Mouse (Mus musculus) megakaryocyte progenitor cell, adult 5-6 weeks (primary cell): ENCODE data around the gene Map2k5. TPM values are rescaled to one million over a fixed set of nuclear protein-coding genes. Genes with fewer than 3 reads are reported as not detected.

Experiments used
- ATAC-seq: replicated peaks from 2 replicates; pipeline ENCODE4 v1.8.0; 2016; ENCODE audit warnings: mild to moderate bottlenecking, moderate TSS enrichment, inconsistent platforms; ENCODE audit not compliant: poor library complexity
- total RNA-seq, 2 experiments: library from RNA; stranded (forward) in 1 of 2; stranded (reverse) in 1 of 2; fragments of 157-497, 149-512 nt in 1 of 2; fragments of 200-1000 nt in 1 of 2; gene quantifications; 2 replicates each; pipeline versions ENCODE4 v1.2.3 to v1.2.4; 2015 to 2017

The Map2k5 gene
- total RNA-seq, 2 experiments from 2014 or later = 15.7 to 27.1 TPM

DNA sequence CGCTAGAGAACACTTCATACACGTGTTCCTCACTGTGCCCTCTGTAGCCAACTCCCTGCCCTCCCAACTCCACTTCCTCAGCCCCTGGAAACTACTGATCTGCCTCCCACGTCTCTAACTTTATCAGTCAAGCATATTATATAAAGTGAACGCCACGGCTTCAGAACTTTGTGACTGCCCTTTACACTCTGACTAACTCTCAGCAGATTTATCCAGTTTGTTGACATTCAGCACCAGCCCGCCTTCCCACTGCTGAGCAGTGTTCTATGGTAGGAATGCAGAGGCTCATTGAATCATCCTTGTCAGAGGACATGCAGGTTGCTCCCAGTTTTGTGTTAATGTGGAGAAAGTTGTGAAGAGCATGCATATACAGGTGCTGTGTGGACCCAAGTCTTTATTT is 103.9 kb downstream of the Map2k5 start:
- ATAC-seq = no peak

DNA sequence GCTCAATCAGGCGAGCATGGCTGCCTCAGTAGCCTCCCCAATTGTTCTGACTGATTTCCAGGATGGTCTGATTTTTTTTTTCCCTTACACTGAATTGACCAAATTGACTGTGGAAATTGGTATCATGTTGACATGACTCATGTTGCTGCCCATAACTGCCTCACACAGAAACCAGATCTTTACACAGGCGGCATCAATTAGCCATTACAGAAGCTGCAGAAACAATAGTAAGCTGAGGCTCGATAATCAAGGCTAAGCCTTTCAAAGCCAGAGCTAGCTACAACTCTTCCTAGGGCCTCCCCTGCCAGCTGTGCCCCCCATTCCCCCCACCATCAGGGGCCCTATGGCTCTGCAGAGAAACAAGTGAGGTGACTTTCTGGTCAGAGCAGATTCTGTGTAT is 107.9 kb downstream of the Map2k5 start:
- no peak for ATAC-seq

DNA sequence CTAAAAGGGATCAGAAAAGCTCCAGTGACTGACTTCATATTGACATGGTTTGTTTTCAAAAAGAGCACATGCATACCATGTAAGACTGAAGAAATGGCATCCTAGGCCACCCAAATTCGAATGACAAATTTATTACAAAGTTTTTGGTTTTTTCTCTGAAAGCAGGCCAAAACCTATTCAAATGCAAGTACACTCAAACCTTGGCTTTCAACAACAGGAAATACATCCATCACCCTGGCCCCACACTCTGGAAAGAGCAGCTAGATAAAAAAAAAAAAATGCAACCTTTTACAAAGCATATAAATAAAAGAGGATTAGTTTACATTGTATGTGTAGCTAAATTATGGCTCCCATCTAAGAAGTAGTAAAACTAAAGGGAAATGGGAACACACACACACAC is 114.5 kb downstream of the Map2k5 start:
- ATAC-seq = no peak

DNA sequence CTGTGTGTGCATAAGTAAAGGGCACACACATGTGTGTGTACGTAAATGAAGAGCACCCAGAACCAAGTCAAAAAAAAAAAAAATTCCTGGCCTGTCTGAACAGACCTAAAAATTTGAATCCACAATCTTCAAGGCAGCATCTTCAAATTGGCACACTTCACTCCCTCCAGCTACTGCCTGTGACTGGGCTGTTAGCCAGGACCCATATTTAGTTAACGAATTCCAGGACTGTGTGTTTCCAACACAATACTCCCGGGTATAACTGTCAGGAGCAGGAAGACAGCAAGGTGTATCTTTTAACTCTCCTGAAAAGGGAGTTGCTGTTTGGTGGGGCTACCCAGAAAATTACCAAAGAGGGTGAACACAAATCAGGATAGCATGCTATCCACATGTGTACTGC is 118.9 kb downstream of the Map2k5 start:
- ATAC-seq = no peak

DNA sequence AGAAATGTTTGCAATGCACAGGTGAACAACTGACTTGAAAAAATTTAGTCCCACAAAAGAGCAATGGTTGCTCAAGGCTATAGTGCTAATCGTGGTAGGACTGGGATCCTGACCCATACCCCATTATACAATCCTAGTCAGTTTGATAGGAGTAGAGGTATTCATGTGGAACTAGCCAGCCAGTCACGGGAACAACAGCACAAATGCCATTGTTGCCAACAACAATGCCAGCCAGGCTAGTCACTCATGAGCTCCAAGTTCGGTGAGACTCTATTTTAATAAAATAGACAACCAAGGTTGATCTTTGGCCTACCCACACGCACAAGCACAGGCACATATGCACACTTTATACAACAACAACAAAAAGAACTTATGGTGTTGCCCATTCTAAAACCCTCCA is 120.0 kb downstream of the Map2k5 start:
- ATAC-seq = no peak

DNA sequence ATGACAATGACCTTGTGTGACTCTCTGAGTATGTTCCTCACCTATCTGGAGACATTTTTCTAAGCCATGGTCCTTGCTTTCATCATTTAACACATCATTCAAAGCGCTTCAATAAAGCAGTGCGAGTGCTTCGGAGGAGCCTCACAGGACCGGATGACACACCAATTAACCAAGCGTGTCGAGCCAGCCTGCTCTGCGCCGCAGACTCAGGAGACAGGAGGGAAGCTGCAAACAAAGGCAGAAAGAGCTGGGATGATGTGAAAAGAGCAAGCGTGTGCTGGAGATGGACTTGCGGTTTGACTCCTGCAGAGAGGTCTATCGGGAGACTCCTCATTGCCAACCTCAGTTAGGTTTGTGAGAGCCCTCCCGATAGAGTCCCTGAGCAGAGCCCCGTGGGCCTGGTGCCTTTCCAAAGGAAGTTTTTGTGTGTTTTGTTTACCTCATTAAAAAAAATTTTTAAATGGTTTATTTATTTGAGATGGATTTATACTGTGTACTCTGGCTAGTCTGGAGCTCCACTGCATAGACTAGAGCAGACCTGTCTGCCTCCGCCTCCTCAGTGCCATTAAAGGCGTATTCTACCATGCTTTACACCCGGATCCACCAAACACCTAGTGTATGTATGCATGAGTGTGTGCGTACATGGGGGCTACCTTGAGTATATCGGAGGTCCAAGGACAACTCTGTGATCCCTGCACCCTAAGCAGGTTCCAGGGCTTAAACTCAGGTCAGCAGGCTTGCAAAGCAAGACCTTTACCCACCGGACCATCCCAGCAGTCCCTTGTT is 126.7 kb downstream of the Map2k5 start:
- ATAC-seq = no peak

DNA sequence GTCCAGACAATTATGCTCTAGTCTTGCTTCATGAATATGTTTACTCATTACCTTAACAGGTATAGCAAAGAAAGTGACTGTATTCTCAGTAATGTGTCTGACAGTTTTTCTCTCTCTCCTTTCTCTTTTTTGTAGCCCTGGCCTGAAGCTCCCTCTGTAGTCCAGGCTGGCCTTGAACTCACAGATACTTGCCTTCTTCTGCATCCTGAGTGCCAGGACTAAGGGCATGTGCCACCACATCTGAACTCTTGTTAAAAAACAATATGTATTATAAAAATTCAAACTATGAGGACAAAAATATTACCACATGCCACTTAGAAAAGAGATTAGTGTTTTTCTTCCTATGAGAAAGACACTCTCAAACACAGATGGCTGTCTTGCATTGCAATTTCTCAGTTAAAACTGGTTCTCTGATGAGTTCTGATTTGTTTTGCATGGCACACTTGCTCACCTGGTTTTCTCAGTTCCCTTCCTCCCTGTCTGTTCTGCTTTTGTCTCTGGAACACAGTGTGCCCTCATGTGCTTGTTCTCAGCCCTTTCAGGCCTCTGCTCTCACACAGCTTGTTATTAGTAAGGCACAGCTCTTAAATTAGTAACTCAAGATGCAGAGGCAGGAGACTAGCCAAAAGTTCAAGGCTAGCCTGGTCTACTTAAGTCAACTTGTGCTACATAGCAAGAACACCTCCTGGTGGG is 129.5 kb downstream of the Map2k5 start:
- no peak for ATAC-seq

DNA sequence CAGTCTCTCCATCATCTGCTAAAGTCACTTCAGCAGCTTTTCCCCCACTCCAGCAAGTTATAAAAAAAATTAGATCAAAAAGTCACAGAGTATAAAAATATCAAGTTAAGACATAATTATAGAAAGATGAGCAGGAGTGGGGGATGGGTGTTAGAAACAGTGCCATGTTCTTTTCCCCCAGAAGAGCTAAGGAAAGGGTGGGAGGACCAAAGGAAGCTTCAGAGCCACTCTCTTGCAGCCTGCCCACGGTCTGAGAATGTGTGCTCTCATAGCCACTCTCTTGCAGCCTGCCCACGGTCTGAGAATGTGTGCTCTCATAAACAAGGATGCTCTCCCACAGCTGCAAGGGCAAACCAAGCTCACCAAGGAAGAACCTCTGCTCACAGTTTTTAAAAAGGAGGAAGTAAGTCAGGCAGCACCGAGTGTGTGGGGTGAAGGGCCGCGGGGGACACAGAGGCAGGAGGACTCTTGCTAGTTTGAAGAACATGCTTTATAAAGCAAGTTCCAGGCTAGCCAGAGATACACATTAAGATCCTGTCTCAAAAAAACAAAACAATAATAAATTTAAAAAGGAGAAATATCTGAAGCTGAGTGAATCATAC is 131.0 kb downstream of the Map2k5 start:
- no peak for ATAC-seq

DNA sequence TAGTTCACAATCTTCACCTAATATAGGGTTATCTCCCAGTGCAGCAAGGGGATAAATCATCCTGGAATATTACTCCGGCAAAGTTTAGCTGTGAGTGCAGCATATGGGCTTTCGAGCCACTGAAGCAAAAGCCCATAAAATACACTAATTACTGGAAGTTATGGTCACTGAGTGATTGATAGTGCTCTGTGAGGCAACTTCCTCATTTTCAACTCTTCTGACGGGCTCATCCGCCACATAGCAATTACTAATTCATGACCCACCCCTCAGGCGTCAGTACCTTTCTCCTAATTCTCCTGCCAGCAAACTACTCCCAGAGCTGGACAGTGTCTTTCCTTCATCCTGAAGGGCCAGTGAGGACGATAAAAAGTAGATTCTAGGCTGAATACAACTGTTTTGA is 135.7 kb downstream of the Map2k5 start:
- ATAC-seq = peak; percentile 69

DNA sequence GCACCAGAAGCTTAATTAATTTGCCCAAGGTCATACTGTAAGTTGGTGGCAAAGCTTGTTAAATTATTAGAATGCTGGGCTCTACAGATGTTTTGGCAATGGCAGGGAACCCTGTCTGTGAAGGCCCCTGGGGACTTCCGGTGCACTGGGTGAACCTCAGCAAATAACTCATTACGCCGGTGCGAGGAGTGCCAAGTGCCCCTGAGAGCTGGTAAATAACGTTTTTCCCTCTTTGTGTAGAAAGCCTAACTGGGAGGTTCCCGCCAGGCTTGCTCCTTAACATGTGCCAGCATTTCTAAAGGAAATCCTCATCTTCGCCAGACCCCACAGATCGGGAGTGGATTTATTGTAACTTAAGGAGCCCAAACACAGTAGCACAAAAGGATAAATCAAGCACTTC is 136.5 kb downstream of the Map2k5 start:
- ATAC-seq = no peak

DNA sequence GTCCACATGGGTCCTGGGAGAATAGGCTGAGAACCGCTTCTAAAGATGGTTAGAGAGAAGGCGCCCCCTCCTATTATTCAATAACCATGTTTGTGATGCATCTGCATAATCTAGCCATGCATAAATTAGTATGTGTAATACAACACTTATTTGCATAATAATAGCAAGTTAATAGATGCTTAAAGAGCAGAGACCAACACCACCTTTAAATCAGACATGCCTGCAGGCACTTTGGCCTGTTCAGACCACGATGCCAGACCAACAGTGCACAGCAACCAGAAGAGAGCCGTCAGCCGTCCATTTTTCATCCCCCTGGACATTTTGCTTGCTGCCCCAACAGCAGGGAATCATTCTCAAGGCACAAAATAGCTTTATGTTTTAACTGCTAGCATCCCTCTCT is 143.3 kb downstream of the Map2k5 start:
- no peak for ATAC-seq

DNA sequence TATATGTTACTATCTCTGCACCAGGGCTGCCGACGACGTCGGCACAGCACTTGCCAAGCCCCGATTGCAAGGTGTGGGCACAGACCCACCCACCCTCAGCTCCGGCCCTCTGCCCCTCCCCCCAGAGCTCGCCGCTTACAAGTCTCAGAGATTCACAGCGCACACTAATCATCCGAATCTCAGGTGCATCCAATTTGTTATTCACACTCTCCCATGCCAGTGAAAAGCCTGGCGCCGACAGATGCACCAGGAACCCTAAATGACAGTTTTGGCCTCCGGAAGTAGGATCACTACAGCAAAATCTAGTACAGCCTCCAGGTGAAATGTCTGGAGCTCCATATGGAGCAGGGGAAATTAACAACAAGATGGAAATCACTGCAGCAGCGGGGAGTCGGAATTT is 147.4 kb downstream of the Map2k5 start:
- no peak for ATAC-seq

DNA sequence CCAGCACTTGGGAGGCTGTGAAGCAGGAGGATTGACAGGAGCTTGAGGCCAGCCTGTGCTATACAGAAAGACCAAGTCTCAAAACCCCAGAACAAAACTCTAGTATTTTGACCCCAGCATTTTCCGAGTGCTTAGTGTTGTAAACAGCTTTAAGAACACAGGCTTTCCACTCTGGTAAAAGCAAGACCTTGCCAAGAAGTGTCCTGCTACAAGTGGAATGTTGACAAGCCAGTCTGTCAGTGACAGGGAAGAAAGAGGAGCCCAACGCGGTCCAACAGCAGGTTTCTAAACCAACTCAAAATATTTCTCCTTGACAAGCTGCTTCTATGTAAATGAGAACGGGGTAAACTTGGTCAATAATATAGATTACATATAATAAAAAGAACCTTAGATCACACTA is 148.6 kb downstream of the Map2k5 start:
- ATAC-seq = no peak

DNA sequence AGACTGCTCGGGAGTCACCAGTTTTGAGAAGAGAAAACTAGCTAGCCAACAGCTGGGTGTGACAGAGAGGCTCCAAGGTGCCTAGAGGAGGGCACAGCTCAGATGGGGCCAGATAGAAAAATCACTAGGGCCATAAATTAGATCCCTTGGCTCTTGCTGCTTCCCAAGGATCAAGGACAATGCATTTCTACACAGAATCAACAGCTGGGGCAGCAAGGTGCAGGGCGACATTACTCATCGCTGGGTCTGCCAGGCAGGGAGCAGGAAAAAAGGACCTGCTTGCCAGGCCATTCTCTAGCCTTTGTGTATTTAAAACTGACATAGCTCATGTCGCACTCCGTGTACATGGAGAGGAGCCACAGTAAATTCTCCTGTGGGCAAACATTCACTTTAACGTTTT is 155.5 kb downstream of the Map2k5 start:
- no peak for ATAC-seq

DNA sequence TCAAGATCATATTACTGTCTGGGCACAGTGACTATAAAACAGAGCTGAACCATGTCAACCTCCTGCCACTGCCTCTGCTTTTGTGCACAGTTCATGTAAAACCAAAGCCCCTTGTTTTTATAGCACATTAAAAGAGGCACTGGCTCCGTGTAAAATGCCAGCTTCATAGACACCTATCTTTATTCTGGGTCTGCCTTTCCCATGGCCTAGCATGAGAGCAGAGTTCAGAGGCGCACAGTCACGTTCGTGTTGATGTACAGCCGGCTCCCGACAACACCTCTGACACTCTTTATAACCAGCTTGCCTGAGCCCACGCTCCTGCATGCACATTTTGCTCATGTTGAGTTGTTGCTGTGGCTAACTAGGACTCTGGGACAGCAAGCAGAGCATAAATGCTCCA is 157.9 kb downstream of the Map2k5 start:
- no peak for ATAC-seq

DNA sequence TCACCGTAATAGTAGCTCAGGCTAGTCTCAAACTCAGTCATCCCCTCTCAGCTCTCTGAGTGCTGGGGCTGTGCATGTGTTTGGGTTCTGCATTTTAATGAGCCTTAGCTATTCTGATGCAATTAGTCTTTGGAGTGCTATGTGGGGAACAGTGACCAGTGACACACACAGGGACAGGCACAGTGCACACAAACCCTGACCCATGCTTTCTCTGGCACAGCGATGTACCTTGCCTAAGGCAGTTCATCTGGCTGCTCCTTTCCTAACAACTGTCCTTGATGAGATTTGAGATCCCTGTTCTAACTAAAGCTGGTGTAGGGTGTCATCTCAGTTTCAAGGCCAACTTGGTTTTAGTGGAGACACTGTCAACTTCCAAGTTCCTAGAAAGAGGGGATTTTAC is 162.7 kb downstream of the Map2k5 start:
- no peak for ATAC-seq

DNA sequence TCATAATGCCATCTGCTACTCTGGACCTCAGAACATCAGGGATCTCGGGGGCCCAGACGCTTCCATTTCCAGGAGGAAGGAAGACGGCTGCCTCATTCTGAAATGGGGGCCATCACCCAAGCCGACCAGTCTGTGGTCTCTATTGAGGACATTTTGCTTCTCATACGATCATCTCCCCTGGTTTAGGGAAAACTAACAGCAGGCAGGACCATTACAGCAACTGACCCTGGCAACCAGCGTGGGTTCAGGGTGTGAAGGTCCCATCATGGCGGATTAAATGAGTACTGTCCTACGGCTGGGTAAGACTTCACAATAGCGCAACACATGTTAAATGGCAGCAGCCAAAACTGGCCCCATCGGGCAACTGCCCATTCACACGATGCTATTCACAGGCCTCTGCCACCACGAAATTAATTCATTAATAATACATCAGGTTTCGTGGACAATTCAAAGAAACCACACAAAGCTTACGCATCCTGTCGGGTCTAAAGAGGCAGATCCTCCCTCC is 170.9 kb downstream of the Map2k5 start:
- ATAC-seq = no peak

DNA sequence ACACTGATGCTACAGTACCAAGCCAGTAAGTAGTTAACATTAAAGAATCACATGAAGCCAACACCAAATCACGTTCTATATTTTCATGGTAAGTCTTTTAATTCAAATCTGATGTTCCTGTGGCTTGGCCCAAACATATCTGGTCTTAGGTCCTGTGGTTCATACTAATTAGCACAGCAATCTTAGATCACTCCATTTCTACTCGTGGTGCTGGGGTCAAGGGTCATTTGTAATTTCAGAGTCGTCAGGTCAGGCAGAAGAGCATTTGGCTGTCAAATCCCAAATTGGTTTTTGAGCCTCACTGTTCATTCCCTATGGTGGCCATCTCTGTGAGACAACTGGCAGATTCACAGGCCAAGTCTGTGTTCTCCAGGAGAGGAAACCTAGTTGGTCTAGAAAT is 174.2 kb downstream of the Map2k5 start:
- no peak for ATAC-seq

DNA sequence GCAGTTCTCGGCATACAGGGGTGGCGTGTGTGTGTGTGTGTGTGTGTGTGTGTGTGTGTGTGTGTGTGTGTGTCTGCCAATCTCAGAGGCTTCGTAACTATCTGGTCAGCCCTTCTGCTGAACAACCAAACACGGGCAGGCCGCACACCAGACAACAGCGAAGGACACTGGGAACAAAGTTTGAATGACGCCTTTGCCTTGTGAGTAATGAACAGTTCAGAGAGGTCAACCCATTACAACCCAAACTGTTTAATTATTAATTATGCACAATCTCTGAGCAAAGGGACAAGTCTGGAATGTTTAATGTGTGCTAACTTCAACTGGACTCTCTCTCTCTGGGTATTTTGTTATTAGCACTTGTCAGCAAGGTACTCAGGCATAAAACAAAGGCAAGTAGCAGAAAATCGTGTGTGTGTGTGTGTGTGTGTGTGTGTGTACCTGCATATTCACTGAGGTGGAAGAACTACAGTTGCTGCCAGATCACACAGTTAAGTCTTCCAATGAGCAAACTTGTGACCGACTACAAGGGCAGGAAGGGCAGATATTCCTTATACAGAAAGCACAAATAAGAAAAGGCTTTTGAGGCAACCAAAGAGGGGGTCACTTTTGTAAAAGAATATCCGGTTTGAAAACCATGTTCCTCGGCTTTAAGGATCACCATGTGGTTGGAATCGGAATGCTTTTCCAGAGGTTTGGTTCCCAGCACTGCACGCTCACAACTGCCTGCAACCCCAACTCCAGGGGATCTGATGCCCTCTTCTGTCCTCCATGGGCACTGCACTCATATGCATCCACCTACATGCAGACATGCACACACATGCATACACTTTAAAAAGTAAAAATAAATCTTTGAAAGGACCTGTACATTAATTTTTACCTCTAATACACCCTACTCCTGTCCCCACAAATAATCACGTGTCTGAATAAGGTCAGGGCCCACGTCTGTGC is 176.1 kb downstream of the Map2k5 start:
- ATAC-seq = no peak

DNA sequence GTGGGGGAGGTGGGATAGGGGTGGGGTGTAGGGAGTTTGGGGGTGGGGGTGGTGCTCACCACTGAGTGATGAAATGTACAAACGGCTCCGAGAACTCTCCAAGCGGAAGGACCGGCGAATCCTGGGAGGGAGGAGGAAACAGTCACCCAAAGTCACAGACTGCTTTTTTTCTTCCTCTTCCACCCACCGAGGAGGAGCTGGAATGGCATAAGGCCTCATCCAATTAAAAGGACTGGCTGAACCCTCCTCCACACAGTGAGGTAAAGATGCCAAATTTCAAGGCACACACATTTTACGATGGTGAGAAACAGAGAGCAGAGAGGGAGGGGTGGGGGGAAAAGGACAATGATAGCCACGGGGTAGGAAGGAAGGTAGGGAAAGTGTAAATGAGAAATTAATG is 180.4 kb downstream of the Map2k5 start:
- no peak for ATAC-seq

DNA sequence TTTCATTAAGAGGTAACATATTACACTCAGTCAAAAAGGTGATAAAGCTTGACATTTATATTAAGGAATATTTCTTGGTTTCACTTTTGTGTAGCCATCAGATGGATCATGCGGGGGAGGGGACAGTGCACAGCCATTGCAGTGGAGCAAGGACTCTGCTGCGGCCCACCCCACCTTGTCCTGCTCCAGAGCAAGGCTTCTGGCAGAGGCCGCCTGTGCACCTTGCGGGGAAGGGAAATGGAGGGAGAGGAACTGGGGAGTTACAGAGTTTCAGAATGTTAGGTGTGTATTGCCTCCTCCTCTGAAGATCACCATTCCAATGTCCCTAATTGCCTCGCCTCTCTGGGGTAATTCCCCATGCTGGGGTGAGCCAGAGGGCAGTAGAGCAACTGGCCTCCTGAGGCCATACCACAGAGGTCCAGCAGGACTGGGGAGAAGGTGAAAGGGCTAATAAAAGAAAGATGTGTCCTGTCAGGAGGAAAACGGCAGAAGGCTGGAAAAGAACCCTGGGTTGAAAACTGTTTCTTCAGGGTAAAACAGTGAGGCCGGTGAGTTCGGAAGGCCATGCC is 181.5 kb downstream of the Map2k5 start:
- ATAC-seq = no peak
